Mouse (Mus musculus) lung, postnatal 0 days (tissue): ENCODE measurements around the gene Spsb2. TPM values are rescaled to one million over a fixed set of nuclear protein-coding genes. Genes with fewer than 3 reads are reported as not detected.

Source experiments
- ATAC-seq: fragments of 200-750 bp; cut with Nextera tagmentation; 2 replicates; pipeline ENCODE4 v1.8.0; 2017; ENCODE audit warnings: moderate library complexity
- DNase-seq: peaks from one replicate; pipeline ENCODE4 v3.0.0-alpha.2; 2016; ENCODE audit warnings: low spot score
- H3K27ac ChIP-seq: fragments of 300-500 bp; sonication (generic); 2 replicates; pipeline ENCODE4 v1.5.1; 2014; ENCODE audit warnings: antibody characterized with exemption, mild to moderate bottlenecking, low read length, mixed read lengths
- H3K27me3 ChIP-seq: fragments of 300-500 bp; sonication (generic); replicated peaks from 2 replicates; pipeline ENCODE4 v1.6.1; 2014; ENCODE audit warnings: low read length, mixed read lengths; ENCODE audit not compliant: insufficient read depth
- H3K36me3 ChIP-seq: fragments of 300-500 bp; sonication (generic); 2 replicates; pipeline ENCODE4 v1.6.1; 2014; ENCODE audit warnings: low read length, mixed read lengths; ENCODE audit not compliant: insufficient read depth
- H3K4me1 ChIP-seq: fragments of 300-500 bp; sonication (generic); 2 replicates; pipeline ENCODE4 v1.6.1; 2014; ENCODE audit warnings: antibody characterized with exemption, low read depth, low read length, mixed read lengths; ENCODE audit not compliant: insufficient read depth
- H3K4me2 ChIP-seq: fragments of 300-500 bp; sonication (generic); replicated peaks from 2 replicates; pipeline ENCODE4 v1.6.1; 2014; ENCODE audit warnings: low read depth, mild to moderate bottlenecking, low read length, moderate library complexity, mixed read lengths
- H3K4me3 ChIP-seq: fragments of 300-500 bp; sonication (generic); 2 replicates; pipeline ENCODE4 v1.5.1; 2014; ENCODE audit warnings: low read depth, low read length
- H3K9ac ChIP-seq: fragments of 300-500 bp; sonication (generic); replicated peaks from 2 replicates; pipeline ENCODE4 v1.6.1; 2014; ENCODE audit warnings: low read depth, mild to moderate bottlenecking
- H3K9me3 ChIP-seq: fragments of 300-500 bp; sonication (generic); 2 replicates; pipeline ENCODE4 v1.6.1; 2016; ENCODE audit warnings: low read length, mixed read lengths
- CTCF ChIP-seq: IDR thresholded peaks from 2 replicates; pipeline ENCODE4 v1.5.1; 2016; ENCODE audit warnings: antibody characterized with exemption, mild to moderate bottlenecking
- EP300 ChIP-seq: IDR thresholded peaks from 2 replicates; pipeline ENCODE4 v1.6.1; 2016; ENCODE audit warnings: antibody characterized with exemption, mild to moderate bottlenecking, control low read depth
- WGBS: fragments of 180-500 bp; shearing (Covaris S2); extraction: QIAGEN DNeasy Blood & Tissue Kit; methylation state at CpG from one replicate; pipeline ENCODE4 v1.1.7; 2014; 5-methylcytosine and 5-hydroxymethylcytosine counted together
- polyA plus RNA-seq: library from polyadenylated mRNA; unstranded; fragments of >200 nt; fragmentation: Nextera tagmentation; extraction: Ambion mirVana; gene quantifications from 2 replicates; pipeline ENCODE4 v1.2.1, GENCODE M21; 2015

The Spsb2 gene
- polyA plus RNA-seq, 1 experiment from 2014 or later = 33.7 TPM

- H3K4me1 ChIP-seq = peaks cover 3% of the 10 kb centered on the region; the same call in 1 of the 2 replicates
- peak overlapping the region; percentile 48; the same call in 1 of the 2 replicates for H3K4me3 ChIP-seq
- no peak for ATAC-seq
- DNase-seq = no peak
- 4% methylated on average over 9 of the region's 9 CpGs for WGBS
- H3K9me3 ChIP-seq = no peaks in the 10 kb centered on the region
- H3K36me3 ChIP-seq = no peaks in the 10 kb centered on the region
- H3K4me2 ChIP-seq = peak overlapping the region; percentile 80
- TF ChIP-seq CTCF = no peak
- TF ChIP-seq EP300 = no peak
- no peak overlapping the region for H3K27ac ChIP-seq
- no peak overlapping the region for H3K9ac ChIP-seq
- no peaks in the 10 kb centered on the region for H3K27me3 ChIP-seq
Observed at GRCm38 (mm10) chr6:124768704-124769044, 39.8 kb upstream of the Spsb2 start.

- TF ChIP-seq EP300 = no peak
Observed at GRCm38 (mm10) chr6:124769101-124769765, 39.2 kb upstream of the Spsb2 start, which contains the start of gene Eno2. TSS of gene Eno2 (minus strand) at chr6:124769673.

GRCm38 (mm10) chr6:124770013-124770412 is 38.4 kb upstream of the Spsb2 start:
- 48% methylated on average over 7 of the region's 7 CpGs for WGBS
- H3K4me3 ChIP-seq = 0 out of 2 replicates have a peak overlapping the region, but pooled peaks have one; percentile 48
- no peaks in the 10 kb centered on the region for H3K9me3 ChIP-seq
- DNase-seq = no peak
- no peak for ATAC-seq
- no peak overlapping the region for H3K9ac ChIP-seq
- no peak overlapping the region for H3K27ac ChIP-seq
- TF ChIP-seq EP300 (no peak), CTCF (no peak)
- no peaks in the 10 kb centered on the region for H3K36me3 ChIP-seq
- peak overlapping the region; percentile 80; the same call in 1 of the 2 replicates for H3K4me2 ChIP-seq
- H3K4me1 ChIP-seq = peaks cover 3% of the 10 kb centered on the region; the same call in 1 of the 2 replicates
- H3K27me3 ChIP-seq = no peaks in the 10 kb centered on the region

More at GRCm38 (mm10) chr6:124769101-124769765, 39.2 kb upstream of the Spsb2 start, which contains the start of gene Eno2:
- H3K27me3 ChIP-seq = no peaks in the 10 kb centered on the region
- peak within 1 kb of the TSS; percentile 80 for H3K4me2 ChIP-seq
- ATAC-seq (peak; percentile 81), DNase-seq (peak; percentile 53)
- no peaks in the 10 kb centered on the region for H3K36me3 ChIP-seq
- H3K4me1 ChIP-seq = peaks cover 3% of the 10 kb centered on the region; the same call in 1 of the 2 replicates
- peak within 1 kb of the TSS; percentile 23; the same call in 1 of the 2 replicates for H3K9ac ChIP-seq
- H3K9me3 ChIP-seq = no peaks in the 10 kb centered on the region
- WGBS = 2% methylated on average over 44 of the region's 54 CpGs
- peak within 1 kb of the TSS; percentile 48 for H3K4me3 ChIP-seq
- no peak within 1 kb of the TSS for H3K27ac ChIP-seq

GRCm38 (mm10) chr6:124770511-124770910 is 38.0 kb upstream of the Spsb2 start:
- no peaks in the 10 kb centered on the region for H3K27me3 ChIP-seq
- H3K9me3 ChIP-seq = no peaks in the 10 kb centered on the region
- no peak for TF ChIP-seq EP300
- peaks cover 3% of the 10 kb centered on the region; the same call in 1 of the 2 replicates for H3K4me1 ChIP-seq
- no peaks in the 10 kb centered on the region for H3K36me3 ChIP-seq
- H3K27ac ChIP-seq = no peak overlapping the region
- ATAC-seq (no peak), DNase-seq (no peak)
- no peak overlapping the region for H3K4me3 ChIP-seq
- no peak overlapping the region for H3K4me2 ChIP-seq
- WGBS = 82% methylated on average over 15 of the region's 15 CpGs
- no peak overlapping the region for H3K9ac ChIP-seq

- TF ChIP-seq CTCF = no peak
- no peak for TF ChIP-seq EP300
- DNase-seq = peak; percentile 81
- WGBS = 2% methylated on average over 23 of the region's 23 CpGs
Observed at GRCm38 (mm10) chr6:124779222-124779983, 29.1 kb upstream of the Spsb2 start, which contains the start of gene Lrrc23. TSS of gene Lrrc23 (minus strand) at chr6:124779727.

GRCm38 (mm10) chr6:124779984-124780416 is 28.5 kb upstream of the Spsb2 start:
- Histone ChIP-seq H3K4me2 (peak overlapping the region; percentile 58), H3K27ac (no peak overlapping the region), H3K27me3 (no peaks in the 10 kb centered on the region), H3K4me1 (0 out of 2 replicates have a peak, but pooled peaks cover 4% of the 10 kb centered on the region), H3K9ac (no peak overlapping the region), H3K36me3 (no peaks in the 10 kb centered on the region), H3K4me3 (peak overlapping the region; percentile 19), H3K9me3 (no peaks in the 10 kb centered on the region)
- DNase-seq = peak; percentile 76
- ATAC-seq = peak; percentile 48; the same call in 1 of the 2 replicates
- WGBS = 4% methylated on average over 10 of the region's 10 CpGs
- TF ChIP-seq CTCF = no peak
- TF ChIP-seq EP300 = no peak

More at GRCm38 (mm10) chr6:124779222-124779983, 29.1 kb upstream of the Spsb2 start, which contains the start of gene Lrrc23:
- no peak within 1 kb of the TSS for H3K9ac ChIP-seq
- no peaks in the 10 kb centered on the region for H3K27me3 ChIP-seq
- H3K27ac ChIP-seq = no peak within 1 kb of the TSS
- 0 out of 2 replicates have a peak, but pooled peaks cover 4% of the 10 kb centered on the region for H3K4me1 ChIP-seq
- no peaks in the 10 kb centered on the region for H3K36me3 ChIP-seq
- ATAC-seq = peak; percentile 65
- no peaks in the 10 kb centered on the region for H3K9me3 ChIP-seq
- peak within 1 kb of the TSS; percentile 19 for H3K4me3 ChIP-seq
- peak within 1 kb of the TSS; percentile 58 for H3K4me2 ChIP-seq
